Comparison of ENCODE assay signal across 11 mouse cellular contexts in the genomic region with DNA sequence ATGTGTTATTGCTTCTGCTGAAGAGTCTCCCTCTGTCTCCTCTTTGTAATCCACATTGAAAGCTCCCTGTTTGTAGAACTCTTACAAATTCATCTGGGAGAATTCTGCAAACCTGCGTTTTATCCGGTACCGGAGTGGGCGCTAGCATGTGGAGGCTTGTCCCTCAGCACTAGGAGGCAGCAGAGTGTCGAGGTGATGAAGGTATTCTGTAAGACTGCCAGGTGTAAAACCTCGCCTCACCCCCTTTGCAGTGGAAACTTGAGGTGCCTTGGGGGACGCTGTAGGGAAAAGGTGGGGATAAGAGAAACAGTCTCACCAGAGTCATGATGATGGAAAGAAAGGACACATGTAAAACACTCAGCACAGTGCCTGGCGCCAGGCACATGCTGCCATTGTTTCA. TPM values are rescaled to one million over a fixed set of nuclear protein-coding genes. Genes with fewer than 3 reads are reported as not detected.
DNase-seq lines count a peak whose midpoint lies in the region; ATAC-seq and TF ChIP-seq lines count a peak whose summit lies in the region.
"Had no signal": no experiment of that assay in that cellular context is flagged by ENCODE, and none has a peak within 500 bp of the region (broad histone marks: within the 10 kb centered on the region; RNA-seq: fewer than 3 reads in every experiment).

No protein-coding gene starts in this region.

- H3K36me3 ChIP-seq in thymus, adult 2 months (ENCODE audit: control insufficient read depth, insufficient read depth, low read length): no peaks in the 10 kb centered on the region
- no peaks in the 10 kb centered on the region for H3K36me3 ChIP-seq in lung, embryonic 14.5 days (ENCODE audit: insufficient read depth)
- H3K36me3 ChIP-seq: midbrain, embryonic 12.5 days had no signal

- H3K27ac ChIP-seq in gastrocnemius, adult 2 months: no peak overlapping the region
- H3K27ac ChIP-seq in thymus, adult 2 months (ENCODE audit: control insufficient read depth, insufficient read depth, low read length): no peak overlapping the region
- H3K27ac ChIP-seq in lung, embryonic 14.5 days (ENCODE audit: low read depth): no peak overlapping the region
- H3K27ac ChIP-seq: midbrain, embryonic 12.5 days had no signal

- TF ChIP-seq POLR2A in thymus, adult 2 months (IDR thresholded peaks at IDR 0.05; ENCODE audit: control insufficient read depth, extremely low read depth, insufficient read depth, low read length, poor library complexity): no peak

- H3K4me1 ChIP-seq in thymus, adult 2 months (replicated peaks; ENCODE audit: control insufficient read depth, insufficient read depth, low read length): no peaks in the 10 kb centered on the region
- H3K4me1 ChIP-seq in lung, embryonic 14.5 days (ENCODE audit: insufficient read depth): no peaks in the 10 kb centered on the region
- H3K4me1 ChIP-seq: midbrain, embryonic 12.5 days had no signal

- no peak overlapping the region for H3K4me3 ChIP-seq in gastrocnemius, adult 2 months
- H3K4me3 ChIP-seq in thymus, adult 2 months (ENCODE audit: control insufficient read depth, insufficient read depth, low read length): no peak overlapping the region
- H3K4me3 ChIP-seq in lung, embryonic 14.5 days (ENCODE audit: low read depth, low read length): no peak overlapping the region
- H3K4me3 ChIP-seq: midbrain, embryonic 12.5 days had no signal

- no peak overlapping the region for H3K4me2 ChIP-seq in lung, embryonic 14.5 days
- H3K4me2 ChIP-seq: midbrain, embryonic 12.5 days had no signal

- H3K27me3 ChIP-seq in thymus, adult 2 months (ENCODE audit: control insufficient read depth, insufficient read depth, low read length): no peaks in the 10 kb centered on the region
- no peaks in the 10 kb centered on the region for H3K27me3 ChIP-seq in lung, embryonic 14.5 days (ENCODE audit: insufficient read depth, low read length)
- H3K27me3 ChIP-seq: midbrain, embryonic 12.5 days had no signal

- no peak for DNase-seq in gastrocnemius, adult 2 months
- DNase-seq in gastrocnemius, postnatal 14 days: no peak
- DNase-seq in thymus, adult 2 months: peak; percentile 30
- DNase-seq in thymus, adult 18-20 months: no peak
- DNase-seq in lung, embryonic 14.5 days: peak; percentile 15
- no peak for DNase-seq in natural killer cell, adult 2 months (ENCODE audit: low spot score in 2 of 2)
- DNase-seq in retina, embryonic 14.5 days (ENCODE audit: low spot score): no peak
- DNase-seq in spleen, adult 18-20 months: no peak
- DNase-seq: cerebellum, adult 8-10 months had no signal

- H3K9me3 ChIP-seq in lung, embryonic 14.5 days (ENCODE audit: low read depth, low read length): no peaks in the 10 kb centered on the region
- H3K9me3 ChIP-seq: midbrain, embryonic 12.5 days had no signal

- H3K9ac ChIP-seq in lung, embryonic 14.5 days: no peak overlapping the region
- H3K9ac ChIP-seq: midbrain, embryonic 12.5 days had no signal

- no peak for ATAC-seq in lung, embryonic 14.5 days (ENCODE audit: insufficient read depth)

- intact Hi-C loops in gastrocnemius, adult 2 months (cut with DNase I): no loop called here
- intact Hi-C loops in gastrocnemius, postnatal 14 days (cut with DNase I; ENCODE audit: low total_unique reads): no loop called here

- WGBS in thymus, adult 2 months: 45% methylated on average over 8 of the region's 8 CpGs
- 34% methylated on average over 8 of the region's 8 CpGs for WGBS in lung, embryonic 14.5 days

- TF ChIP-seq CTCF in gastrocnemius, adult 2 months (IDR thresholded peaks at IDR 0.05): peak; percentile 31
- TF ChIP-seq CTCF in thymus, adult 2 months (IDR thresholded peaks at IDR 0.05; ENCODE audit: borderline replicate concordance, control insufficient read depth, extremely low read depth, insufficient read depth, low read length, poor library complexity): no peak
- TF ChIP-seq CTCF in lung, embryonic 14.5 days (IDR thresholded peaks at IDR 0.05; ENCODE audit: low read depth): peak; percentile 46

RNA-seq across cellular contexts. Expression of a gene that starts 14.0 kb away (rescaled TPM):
- 10 to 100 TPM; 20.3 to 23.5 TPM for total RNA-seq in gastrocnemius, adult 2 months (2021)
- 10 to 100 TPM; 22.2 to 27.2 TPM for total RNA-seq in gastrocnemius, postnatal 14 days (2021)
- polyA plus RNA-seq in thymus, adult 2 months (2012; rRNA removed): 20.7 and 28.1 TPM in 2 replicates
- polyA plus RNA-seq in lung, embryonic 14.5 days (2014; fragmentation: Nextera tagmentation; extraction: Ambion mirVana): 166 and 180 TPM in 2 replicates

RNA-seq across cellular contexts. Expression of a gene that starts 38.0 kb away (rescaled TPM):
- total RNA-seq in gastrocnemius, adult 2 months (2021): not detected
- not detected for total RNA-seq in gastrocnemius, postnatal 14 days (2021)
- 0.13 and 0.16 TPM in 2 replicates for polyA plus RNA-seq in thymus, adult 2 months (2012; rRNA removed)
- polyA plus RNA-seq in lung, embryonic 14.5 days (2014; fragmentation: Nextera tagmentation; extraction: Ambion mirVana): 0.14 TPM in 1 of 2 replicates, not detected in the other
- total RNA-seq: gastrocnemius, postnatal 4 days had no signal

RNA-seq across cellular contexts. Expression of a gene that starts 38.2 kb away (rescaled TPM):
- total RNA-seq in gastrocnemius, adult 2 months (2021): 1 to 10 TPM; 2.2 to 5.4 TPM
- total RNA-seq in gastrocnemius, postnatal 14 days (2021): 1 to 10 TPM; 4.1 to 6.2 TPM
- polyA plus RNA-seq in thymus, adult 2 months (2012; rRNA removed): 6.0 TPM in 2 replicates
- 13.4 and 13.5 TPM in 2 replicates for polyA plus RNA-seq in lung, embryonic 14.5 days (2014; fragmentation: Nextera tagmentation; extraction: Ambion mirVana)

RNA-seq across cellular contexts. Expression of a gene that starts 54.1 kb away (rescaled TPM):
- under 1 TPM; 0.31 to 0.38 TPM for total RNA-seq in gastrocnemius, adult 2 months (2021)
- total RNA-seq in gastrocnemius, postnatal 14 days (2021): 1 to 10 TPM in 1 of 2 experiments, under 1 TPM in 1; 0.74 to 1.1 TPM
- 1.3 and 1.4 TPM in 2 replicates for polyA plus RNA-seq in thymus, adult 2 months (2012; rRNA removed)
- polyA plus RNA-seq in lung, embryonic 14.5 days (2014; fragmentation: Nextera tagmentation; extraction: Ambion mirVana): 1.8 and 2.6 TPM in 2 replicates

Comparison
In these comparisons a context has a peak if more than half of its experiments do, and no peak if none do; other contexts are left out.
1. DNase-seq: peak in thymus, adult 2 months (single experiment) and lung, embryonic 14.5 days (single experiment); none in gastrocnemius, adult 2 months (single experiment), gastrocnemius, postnatal 14 days (single experiment), thymus, adult 18-20 months (0 of 2), natural killer cell, adult 2 months (0 of 2), retina, embryonic 14.5 days (single experiment) and spleen, adult 18-20 months (0 of 2).